Mouse (Mus musculus) lung, postnatal 14 days (tissue): ENCODE measurements around the gene Arhgap21.

ENCODE experiments used
- DNase-seq: peaks from one replicate; pipeline ENCODE4 v3.0.0; 2021

Arhgap21 gene

DNA sequence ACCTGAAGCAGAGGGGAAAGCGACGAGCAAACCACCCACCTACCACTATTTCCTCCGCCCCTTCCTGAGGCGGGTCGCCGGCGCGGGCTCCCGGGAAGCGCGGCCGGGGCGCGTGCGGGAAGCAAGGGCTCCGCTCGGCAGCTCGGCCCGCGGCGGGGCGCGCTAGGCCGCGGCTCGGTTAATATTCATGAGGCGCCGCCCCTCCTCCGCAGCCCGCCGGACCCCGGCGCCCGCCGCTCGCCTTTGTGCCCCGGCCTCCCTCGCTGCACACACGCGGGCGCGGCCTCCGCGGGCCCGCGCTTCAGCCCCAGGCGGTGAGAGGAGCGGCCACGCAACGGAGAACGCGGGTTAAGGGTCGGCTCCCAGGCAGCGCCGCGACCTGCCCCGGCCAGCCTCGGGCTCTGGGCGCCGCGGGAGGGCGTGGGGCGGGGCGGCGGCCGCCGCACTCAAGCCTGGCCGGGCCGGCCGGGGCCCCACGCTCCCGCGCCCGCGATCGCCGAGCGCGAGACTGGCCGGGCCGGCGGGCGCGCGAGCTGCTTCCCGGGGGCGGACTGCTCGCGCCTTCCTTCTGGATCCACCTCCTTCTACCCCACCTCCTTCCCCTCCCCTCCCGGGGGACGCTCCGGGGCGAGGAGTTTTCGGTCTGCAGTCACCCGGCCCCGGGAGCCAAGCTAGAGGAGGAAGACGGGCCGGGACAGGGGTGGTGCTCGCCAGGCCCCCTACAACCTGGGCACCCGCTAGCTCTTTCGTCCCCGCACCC is at the start of gene Arhgap21:
Arhgap21 (minus strand) TSS at position 441 of the 760 bp plus-strand sequence.
- DNase-seq, result peak; percentile 75

DNA sequence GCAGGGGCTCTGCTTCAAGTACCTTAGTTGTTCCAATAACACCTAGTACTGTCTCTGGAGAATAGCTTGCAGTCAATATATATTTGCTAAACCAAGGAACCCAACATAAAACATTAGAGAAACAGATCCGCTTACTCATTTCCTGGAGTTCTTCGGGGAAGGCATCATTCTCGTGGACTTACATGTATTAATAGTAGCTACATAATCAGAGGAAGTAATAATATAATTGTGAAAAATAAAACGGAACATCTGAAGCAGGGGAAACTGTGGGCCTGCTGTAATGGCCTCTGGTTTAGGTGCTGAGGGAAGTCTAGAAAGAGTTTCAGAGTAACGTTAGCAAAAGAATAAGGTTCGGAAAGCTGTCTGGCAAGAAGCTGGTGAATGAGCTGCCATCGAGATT is 47.9 kb upstream of the Arhgap21 start:
- no peak for DNase-seq

DNA sequence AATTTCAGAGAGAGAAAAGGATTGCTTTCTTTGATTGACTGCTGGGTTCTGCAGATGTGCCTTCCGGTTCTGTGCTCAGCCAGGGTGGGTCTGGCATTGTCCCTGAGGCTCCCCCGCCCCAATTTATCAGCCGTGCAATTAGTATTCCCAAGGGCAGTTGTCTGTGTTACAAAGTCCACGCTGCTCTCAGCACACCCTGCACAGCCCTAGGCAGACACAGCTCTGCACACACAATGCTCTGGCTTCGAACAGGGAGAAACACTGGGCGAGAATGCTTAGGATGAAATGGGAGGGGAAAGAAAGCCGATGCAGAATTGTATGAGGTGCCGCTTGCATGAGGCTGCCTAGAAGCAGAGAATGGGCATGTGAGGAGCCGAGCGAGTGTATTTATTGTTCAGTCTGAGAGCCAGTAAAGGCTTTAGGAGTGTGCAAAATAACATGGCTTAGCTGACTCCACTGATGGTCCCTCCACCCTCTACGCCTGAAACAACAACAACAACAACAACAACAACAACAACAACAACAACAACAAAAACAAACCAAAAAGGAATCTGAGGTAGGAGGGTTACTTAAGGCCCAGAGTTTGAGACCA is 42.2 kb upstream of the Arhgap21 start:
- no peak for DNase-seq

DNA sequence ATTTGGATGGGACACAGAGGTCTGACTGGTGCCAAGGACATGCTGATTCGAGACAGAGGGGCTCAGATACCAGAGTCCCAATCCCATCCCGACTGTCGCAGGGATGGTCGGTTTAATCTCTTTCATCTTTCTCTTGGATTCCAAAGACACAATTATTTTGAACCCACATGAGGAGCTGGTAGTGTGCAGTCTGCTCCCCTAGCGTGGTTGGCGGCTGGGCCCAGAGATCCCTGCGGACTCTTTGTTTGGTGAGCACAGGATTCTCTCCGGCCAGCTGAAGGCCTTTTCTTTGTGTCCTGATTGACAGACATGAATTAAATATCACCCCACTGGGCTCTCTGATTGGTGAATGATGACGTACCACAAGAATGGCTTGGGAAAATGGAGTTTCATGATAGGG is 41.5 kb upstream of the Arhgap21 start:
- no peak for DNase-seq

DNA sequence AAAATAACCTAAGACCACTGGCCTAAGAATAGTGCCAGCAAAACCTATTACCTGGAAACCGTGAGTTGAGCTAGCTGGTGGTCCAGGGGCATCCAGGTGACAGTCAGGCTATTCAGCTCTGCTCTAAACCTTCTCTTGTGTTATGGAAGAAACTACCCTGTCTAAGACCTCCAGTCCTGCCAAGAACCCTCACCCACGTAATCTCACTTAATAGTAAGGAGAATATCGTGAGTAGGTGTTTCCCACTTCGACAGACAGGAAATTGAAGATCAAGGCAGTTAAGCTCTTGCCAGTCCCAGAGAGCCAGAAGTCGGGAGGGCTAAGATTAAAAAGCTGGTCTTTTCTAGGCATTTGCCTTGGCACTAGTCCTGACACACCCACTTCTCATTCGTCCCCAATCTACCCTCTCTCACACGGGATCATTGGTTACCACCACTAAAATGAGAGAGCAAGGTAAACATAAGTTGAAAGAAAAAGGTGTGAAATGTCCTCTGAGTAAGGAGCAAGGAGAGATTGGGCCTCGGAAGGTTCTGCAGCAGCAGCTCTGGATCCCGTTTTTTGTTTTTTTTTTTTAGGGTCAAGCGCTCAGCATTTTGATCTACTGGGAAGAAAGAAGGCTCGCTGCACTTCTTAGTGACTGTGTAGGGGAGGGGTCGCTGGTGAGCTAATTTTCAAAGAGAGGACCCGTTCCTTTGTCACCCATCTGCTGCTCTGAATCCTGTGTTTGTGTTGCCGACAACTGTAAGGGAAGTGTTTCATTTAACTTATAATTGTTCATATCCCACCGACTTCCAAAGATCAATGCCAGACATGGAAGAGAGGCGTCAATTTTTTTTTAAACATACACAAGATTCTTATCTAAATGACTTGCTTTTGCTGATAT is 40.8 kb upstream of the Arhgap21 start:
- DNase-seq, result no peak

DNA sequence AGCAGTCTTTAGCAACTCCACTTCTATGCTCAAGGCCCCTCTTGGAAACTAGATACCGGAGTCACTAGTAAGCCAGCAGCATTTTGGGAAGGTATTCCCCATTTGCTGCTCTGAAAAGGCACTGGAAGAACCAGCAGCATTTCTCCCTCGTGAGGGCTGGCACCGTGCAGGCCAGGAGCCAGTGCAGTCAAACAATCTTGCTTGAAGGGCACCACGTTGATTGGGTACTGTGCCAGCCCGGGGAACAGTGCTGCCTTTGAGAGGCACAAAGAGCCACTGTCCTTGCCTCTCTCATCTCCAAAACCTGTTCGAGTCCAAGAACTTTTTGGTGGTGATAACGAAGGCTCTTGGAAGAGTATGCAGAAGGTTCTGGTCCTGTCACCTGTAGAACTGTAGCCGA is 33.9 kb upstream of the Arhgap21 start:
- no peak for DNase-seq

DNA sequence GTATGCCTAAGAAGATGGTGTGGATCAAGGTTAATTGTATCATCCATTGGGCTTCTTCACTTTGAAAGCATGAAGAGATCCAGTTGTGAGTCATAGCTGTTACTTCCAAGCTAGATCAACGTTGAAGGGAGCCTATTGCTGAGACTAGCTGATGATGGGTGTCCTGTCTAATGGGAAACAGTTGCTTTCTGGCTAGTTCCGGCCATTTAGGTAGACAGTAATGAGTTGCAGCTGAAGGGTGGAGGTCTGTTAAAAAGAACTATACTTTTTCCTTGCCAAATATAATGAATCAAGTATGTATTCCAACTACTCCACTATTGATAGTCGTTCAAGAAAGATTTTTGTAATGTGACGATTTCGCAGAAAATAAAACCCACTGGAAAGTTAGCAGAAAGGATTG is 32.5 kb upstream of the Arhgap21 start:
- DNase-seq, result no peak

DNA sequence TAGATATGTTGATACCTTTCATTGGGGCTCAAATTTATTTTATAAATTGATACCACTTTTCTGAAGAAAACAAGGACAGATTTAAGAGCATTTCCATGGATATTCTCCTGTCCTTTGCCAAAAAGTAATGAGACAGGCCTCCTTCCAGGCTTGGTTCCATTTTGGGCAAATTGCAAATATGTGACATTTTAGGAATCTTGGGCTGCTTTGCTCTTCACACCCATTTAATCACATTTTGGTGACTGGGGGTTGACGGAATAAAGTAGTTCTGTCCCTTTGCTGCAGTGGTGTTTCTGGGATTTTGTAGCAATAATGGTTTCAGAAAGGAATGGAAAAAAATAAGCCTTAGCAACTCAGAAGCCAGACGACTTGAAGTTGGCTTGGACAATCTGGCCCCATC is 26.9 kb upstream of the Arhgap21 start:
- DNase-seq, result peak; percentile 18

DNA sequence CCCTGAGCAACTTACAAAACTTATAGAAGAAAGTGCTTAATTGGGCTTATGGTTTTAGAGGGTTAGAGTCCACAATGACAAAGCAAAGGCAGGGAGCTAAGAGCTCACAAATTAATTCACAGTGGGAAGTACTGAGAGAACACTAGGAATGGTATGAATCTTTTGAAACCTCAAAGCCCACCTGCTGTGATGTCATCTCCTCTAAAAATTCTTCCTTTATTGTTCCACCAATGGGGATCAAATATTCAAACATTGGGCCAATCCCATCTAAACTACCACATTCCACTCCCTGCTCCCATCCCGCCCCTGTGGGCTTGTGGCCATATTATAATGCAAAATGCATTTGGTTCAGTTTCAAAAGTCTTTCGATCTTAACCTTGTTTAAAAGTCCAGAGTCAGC is 22.8 kb upstream of the Arhgap21 start:
- no peak for DNase-seq

DNA sequence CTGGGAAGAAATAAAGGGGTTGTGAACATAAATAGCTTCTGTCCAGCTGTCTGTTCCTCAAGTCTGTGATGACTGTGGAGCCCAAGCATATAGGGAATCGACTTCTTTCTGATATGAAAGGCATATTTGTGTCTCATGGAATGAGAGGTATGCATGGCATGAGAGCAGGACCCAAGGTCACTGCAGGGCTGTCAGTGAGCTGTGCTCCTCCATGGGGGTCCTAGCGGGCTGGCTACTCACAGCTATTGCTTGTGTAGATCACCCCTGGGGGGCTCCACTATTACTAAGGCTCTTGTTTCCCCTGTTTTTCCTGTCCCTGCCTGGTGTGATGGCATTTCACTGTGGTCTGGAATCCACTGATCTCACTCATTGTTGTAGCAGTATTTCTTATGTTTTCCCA is 22.2 kb upstream of the Arhgap21 start:
- no peak for DNase-seq

DNA sequence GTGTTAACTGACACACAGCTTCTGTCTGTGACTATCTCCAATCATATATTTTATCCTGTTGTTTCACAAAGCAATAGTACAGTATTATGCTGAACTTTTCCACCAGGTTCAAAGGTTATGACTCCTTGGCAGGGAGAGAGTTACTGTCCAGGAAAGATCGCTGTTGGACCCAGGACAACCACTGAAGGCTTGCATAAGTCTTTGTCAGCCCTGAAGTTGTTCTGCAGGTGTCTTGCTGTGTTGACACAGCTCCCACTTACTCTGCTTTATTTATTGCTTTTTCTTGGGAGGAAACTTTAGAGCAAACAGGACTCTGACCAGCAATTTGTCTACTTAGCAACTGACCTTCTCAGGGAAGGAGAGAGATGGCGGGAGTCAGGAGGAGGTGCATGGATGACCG is 21.4 kb upstream of the Arhgap21 start:
- DNase-seq, result no peak

DNA sequence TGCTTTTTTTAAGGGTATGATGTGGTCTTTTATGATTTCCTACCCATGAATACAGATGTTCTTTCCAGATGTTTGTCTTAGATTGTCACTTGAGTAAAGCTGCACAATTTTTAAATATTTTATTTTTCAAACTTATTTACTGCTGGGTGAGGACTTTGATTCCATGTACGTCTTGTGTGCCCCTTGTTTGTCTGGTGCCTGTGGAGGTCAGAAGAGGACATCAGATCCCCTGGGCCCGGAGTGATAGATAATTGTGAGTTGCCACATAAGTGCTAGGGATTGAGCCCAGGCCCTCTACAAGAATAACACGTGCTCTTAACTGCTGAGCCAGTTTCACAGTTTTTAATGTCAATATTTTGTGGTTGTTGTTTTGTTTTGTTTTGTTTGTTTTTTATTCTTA is 19.1 kb upstream of the Arhgap21 start:
- peak; percentile 45 for DNase-seq

DNA sequence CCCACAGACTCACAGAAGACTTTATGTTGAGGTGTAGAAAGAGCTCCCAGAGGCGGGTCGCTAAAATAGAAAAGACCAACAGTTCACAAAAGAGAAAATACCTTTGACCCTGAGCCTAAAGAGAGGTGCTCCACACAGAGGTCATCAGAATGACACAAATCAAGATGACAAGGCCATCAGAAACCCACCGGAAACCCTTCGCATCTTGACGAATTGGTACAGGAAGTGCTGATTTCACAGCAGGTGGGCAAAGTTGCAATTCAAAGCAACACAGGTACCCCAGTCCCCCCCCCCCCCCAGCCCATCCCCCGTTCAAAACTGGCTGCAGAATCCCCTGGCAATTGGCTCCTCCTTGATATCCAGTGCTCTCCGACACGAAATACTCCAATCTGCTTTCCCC is 10.0 kb upstream of the Arhgap21 start:
- DNase-seq, result no peak

DNA sequence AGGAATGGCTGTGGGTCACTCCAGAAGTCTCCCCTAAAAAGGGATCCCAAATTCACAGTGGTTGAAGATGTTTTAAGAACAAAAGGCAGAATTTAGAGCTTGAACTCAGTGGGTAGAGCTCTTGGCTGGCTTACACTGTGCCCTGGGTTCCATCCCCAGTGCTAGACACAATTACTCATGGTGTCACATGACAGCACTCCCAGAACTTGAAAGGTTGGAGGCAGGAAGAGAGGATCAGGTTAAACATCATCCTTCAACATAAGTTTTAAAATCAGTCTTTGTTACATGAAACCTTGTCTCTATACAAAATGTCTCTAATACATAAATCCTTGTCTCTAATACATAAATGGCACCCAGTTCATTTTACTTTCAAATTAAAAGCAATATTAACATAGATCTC is 8.4 kb upstream of the Arhgap21 start:
- DNase-seq, result no peak

DNA sequence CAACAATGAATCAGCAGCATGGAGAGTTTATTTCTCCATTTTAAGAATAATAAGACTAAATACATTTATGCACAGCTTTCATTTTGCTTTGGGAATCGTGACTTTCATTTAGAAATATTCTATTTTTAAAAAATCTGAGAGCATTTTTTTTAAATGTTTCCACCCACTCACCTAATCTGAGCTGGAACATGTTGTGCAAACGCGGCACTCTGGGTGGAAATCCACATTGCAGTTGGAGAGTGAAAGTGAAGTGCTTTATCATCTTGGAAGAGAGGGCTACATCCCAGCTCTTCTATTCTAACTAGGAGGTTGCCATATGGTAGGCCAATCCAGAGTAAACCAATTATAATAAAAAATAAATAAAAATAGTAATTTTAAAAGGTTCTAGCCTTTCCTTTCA is 4.8 kb upstream of the Arhgap21 start:
- no peak for DNase-seq

DNA sequence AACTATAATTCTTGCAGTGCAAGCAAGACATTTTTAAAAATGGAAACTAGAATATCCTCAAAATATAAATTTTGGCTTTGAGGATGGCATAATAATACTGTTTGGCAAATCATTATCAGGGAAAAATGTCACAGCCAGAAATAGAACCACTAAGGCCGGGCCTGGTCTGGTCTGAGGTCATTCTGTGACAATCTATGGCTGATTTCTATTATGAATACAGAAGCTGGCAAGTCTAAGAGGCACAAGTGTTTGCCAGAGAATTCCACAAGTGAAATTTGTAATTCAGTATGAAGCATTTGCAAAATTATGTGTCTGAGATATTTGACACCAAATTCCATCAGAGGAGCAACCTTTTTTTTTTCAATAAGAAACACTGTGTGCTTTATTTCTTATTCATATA is 3.5 kb upstream of the Arhgap21 start:
- no peak for DNase-seq

DNA sequence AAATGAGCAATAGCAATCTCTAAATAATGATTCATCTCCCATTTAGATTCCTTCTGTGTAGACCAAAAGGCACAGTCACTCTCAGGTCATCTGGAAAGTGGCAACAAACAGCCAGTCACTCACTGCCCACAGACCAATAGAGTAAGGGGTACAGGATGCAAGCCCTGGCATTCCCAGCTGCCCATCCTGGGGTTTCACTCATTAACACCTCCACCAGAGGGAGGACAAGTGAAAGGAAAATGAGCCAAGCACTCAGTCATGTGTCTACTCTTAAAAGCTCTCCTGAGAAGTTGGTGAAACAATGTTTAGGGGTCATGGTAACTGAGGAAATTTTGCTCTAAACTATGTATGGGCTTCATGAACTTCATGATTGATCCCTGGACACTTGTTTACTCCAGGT is 2.9 kb upstream of the Arhgap21 start:
- no peak for DNase-seq

DNA sequence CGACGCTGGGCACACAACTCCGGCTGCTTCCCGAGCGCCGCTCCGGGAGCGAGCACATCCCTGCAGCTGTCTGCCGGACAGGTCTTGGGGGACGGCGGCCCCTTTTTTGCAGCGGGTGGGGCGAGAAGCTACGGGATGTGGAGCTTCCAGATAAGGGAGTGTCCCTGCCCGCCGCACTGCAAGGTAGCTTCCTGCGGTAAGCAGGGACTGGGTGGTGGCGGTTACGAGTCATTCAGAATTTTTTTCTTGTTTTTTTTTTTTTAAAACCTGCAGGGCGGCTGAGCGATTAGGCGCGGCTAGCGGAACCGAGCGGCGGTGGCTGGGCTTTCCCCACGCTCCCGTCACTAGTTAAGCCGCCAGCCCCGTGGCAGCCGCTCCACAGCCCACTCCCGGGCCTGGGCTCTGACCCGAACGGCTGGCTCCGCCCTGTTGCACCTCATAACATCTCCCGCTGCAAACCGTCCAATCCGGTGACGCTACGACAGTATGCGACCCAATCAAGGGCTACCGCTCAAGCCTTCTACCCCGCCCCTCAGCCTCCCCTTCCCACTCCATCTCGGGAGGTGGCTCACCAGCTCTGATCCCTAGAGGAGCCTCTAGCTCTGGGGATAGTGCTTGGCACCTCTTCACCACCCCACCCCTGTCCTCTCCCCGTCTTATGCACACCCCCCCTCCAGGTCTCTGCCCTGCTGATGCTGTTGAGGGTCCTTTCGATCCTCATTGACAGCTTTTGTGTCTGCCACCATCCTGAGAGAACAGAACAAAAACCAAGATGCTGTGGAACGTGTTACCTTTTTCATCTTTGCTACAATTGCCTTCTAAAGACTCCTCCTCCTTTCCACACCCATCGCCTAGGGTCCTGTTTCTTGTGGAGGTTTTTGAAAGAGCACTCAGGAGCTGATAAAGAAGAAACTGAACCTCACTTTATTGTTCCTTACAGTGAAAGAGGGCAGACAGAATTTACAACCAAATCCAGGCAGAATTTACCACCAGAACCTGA is 820 bp upstream of the Arhgap21 start:
- DNase-seq, result peak; percentile 95

DNA sequence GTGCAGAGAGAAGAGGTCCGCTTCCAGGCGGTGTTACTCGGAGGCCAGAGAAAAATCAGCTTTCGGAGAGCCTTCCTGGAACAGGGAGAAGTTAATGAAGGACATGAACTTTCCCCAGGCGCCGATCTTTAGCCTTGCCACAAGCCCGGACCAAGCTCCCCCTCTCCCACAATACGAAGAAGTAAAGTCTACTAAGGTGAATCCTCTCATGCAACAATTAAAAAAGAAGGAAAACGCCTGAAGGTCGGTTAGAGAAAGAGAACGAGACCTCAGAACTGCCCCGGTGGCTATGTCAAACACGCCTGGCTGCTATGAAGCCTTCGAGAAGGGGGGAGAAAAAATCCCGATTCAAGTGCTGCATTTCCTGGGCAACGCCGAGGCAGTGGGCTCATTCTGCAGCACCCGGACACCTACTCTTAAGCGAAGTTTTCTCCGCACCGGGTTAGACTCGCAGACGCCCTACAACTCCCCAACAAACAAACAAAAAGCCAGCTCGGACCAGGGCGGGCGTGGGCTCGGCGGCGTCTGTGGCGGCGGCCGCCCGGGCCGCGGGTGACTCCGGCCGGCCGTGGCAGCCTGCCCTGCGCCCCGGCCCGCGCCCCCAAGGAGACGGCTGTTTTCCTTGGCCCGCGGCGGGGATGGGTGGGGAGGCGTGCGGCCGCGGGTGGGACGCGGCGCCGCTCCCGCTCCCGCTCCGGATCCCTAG is 882 bp downstream of the Arhgap21 start:
- DNase-seq, result peak; percentile 32

DNA sequence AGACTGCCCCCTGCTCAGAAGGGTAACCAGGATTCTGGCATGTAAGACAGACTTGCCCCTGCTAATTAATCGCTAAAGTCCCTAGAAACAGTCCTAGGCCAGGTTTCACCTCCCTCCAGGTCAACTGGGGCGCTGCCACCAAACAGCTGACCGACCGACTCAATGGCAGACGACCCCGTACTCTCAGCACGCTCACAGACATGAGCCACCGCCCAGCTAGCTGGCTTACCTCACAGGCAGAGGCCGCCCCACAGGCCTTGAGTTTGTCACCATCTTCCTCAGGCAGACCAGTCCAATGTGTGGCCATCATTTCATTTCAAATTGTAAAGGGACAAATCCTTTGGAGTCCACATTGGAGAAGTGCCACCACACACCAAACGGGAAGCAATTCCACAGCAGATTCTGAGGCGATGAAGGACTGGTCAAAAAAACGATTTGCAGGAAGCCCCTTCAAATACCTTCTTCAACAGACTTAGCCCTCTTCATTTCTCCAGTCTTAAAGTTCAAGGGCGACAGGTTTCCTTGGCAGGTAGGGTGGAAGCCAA is 1.5 kb downstream of the Arhgap21 start:
- DNase-seq, result peak; percentile 30
